Mouse (Mus musculus): Measurements from ENCODE around the gene Ramp2. TPM values are rescaled to one million over a fixed set of nuclear protein-coding genes. Genes with fewer than 3 reads are reported as not detected.
A peak's percentile ranks its signal among the peaks of the same experiment; 100 is the strongest.

The Ramp2 gene
- polyA plus RNA-seq, 1 experiment from 2014 or later, result 139 TPM

DNA sequence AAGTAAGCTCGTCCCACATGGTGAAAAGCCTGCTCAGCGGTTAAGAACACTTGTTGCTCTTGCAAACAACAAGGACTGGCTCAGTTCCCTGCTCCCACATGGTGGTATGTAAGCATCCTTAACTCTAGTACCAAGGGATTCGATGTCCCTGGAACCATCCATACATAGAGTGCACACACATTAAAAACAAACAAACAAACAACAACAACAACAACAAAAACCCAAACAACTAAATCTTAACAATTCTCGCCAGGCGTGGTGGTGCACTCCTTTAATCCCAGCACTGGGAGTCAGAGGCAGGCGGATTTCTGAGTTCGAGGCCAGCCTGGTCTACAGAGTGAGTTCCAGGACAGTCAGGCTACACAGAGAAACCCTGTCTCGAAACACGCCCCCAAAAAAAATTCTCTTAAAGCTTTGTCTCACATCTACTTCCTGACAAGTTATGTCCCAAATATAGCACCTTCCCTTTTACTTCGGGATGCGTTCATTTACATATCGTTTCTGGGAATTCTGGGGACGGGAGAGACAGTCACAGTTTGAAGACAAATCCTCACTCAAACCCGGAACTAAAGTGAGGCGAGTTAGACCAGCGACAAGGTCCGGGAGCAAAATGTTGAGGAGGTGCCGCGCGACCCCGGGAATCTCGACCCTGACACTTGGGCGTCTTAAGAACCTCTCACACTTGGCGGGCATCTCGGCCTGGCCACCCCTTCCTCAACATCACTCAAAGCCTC is 20.3 kb upstream of the Ramp2 start:
- WGBS, result 15% methylated on average over 25 of the region's 25 CpGs
- peak overlapping the region; percentile 69 for H3K9ac ChIP-seq
- no peaks in the 10 kb centered on the region for H3K27me3 ChIP-seq
- ATAC-seq (ENCODE audit: insufficient number of reproducible peaks, low FRiP score, low TSS enrichment, low read depth), result no peak
- no peaks in the 10 kb centered on the region for H3K9me3 ChIP-seq (replicated peaks)
- peak overlapping the region; percentile 74 for H3K27ac ChIP-seq (replicated peaks)
- peaks cover 21% of the 10 kb centered on the region for H3K4me1 ChIP-seq
- no peaks in the 10 kb centered on the region for H3K36me3 ChIP-seq
- H3K4me2 ChIP-seq (replicated peaks), result peak overlapping the region; percentile 79
- H3K4me3 ChIP-seq (replicated peaks), result peak overlapping the region; percentile 81

DNA sequence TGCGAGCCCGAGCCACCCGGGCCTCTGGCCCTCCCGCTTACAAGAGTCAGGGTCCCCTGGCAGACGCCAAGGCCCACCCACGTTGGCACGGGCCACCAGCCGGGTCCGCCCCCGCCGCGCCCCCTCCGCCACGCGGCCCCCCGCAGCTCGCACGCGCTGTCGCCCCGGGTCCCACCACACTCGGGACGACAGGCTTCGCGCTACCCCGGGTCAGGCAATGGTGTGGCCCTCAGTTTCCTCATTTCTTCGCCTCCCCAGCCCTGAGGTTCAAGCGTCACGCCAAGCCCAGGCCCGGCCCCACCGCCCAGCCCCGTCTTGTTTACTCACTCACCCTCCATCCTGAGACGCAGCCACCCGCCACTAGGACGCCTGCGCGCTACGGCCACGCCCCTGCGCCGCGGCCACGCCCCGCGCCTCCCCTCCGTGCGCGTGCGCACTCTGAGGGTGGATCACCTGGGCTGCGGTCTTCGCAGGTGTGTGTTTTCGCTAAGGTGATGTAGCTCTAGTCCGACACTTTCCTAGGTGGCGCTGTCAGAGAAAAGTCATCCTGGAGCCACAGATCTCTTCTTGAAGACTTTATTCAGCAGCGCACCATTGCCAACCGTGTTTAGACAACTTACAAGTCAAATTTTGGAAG is 19.6 kb upstream of the Ramp2 start, which contains the start of gene Ezh1:
Gene Ezh1, minus strand, starts transcription at position 399 of the 637 bp plus-strand sequence.
- peak; percentile 91 for ATAC-seq (ENCODE audit: insufficient number of reproducible peaks, low FRiP score, low TSS enrichment, low read depth)
- no peaks in the 10 kb centered on the region for H3K27me3 ChIP-seq
- peak within 1 kb of the TSS; percentile 81 for H3K4me3 ChIP-seq (replicated peaks)
- peak within 1 kb of the TSS; percentile 79 for H3K4me2 ChIP-seq (replicated peaks)
- H3K27ac ChIP-seq (replicated peaks), result peak within 1 kb of the TSS; percentile 74
- no peaks in the 10 kb centered on the region for H3K9me3 ChIP-seq (replicated peaks)
- peak within 1 kb of the TSS; percentile 69 for H3K9ac ChIP-seq
- WGBS, result 1% methylated on average over 56 of the region's 56 CpGs
- H3K4me1 ChIP-seq, result peaks cover 28% of the 10 kb centered on the region
- no peaks in the 10 kb centered on the region for H3K36me3 ChIP-seq

DNA sequence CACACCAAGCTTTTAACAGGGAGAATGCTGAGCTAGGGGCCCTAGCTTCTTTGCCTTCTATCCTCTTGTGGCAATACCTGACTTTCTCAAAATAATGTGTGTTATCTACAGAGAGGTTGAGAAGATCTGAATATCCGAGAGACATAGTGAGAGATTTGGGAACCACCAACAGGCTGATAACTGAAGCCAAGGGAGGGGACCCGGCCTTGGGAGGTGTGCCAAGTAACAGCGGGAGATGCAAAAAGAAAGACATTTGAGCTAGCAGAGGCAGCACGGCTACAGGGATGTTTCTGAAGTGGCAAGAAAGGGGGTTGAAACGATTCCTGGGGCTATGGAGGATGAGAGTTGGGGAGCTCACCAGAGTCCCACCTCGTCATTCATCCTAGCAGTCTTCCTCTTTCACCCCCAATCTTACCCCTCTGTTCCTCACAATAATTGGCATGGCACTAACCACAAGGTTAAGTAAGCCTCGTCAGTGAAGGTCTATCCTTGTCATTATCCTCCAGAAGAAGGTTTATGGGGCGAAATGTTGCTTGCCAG is 16.4 kb upstream of the Ramp2 start:
- Histone ChIP-seq H3K27me3 (no peaks in the 10 kb centered on the region), H3K4me2 (replicated peaks) (peak overlapping the region; percentile 38; the same call in 1 of the 2 replicates), H3K4me3 (replicated peaks) (no peak overlapping the region), H3K9ac (no peak overlapping the region), H3K4me1 (peaks cover 41% of the 10 kb centered on the region), H3K36me3 (no peaks in the 10 kb centered on the region), H3K27ac (replicated peaks) (peak overlapping the region; percentile 92), H3K9me3 (replicated peaks) (no peaks in the 10 kb centered on the region)
- ATAC-seq (ENCODE audit: insufficient number of reproducible peaks, low FRiP score, low TSS enrichment, low read depth), result no peak
- WGBS, result 22% methylated on average over 8 of the region's 8 CpGs

DNA sequence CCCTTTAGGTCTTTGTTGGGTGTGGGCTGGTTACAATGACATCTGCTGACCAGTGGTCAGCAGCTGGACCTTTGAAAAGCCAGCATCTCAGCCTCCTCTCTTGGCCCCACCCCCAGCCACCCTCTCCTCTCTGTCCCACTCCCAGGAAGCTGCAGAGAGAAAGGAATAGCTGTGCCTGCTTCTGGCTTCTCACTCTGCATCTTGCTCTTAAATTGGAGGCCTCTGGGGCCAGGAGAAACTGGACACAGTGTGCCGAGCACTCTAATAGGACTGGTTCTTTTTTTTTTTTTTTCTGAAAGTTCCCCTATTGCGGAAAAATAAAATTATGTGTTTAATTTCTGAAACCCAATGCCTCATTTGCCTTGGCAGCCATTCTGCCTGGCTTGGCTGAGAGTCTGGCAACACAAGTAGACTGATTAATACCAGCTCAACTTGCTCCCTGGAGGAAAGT is 15.7 kb upstream of the Ramp2 start:
- H3K4me2 ChIP-seq (replicated peaks), result peak overlapping the region; percentile 38; the same call in 1 of the 2 replicates
- no peak overlapping the region for H3K9ac ChIP-seq
- WGBS, result 15% methylated on average over 2 of the region's 2 CpGs
- H3K27ac ChIP-seq (replicated peaks), result peak overlapping the region; percentile 92
- no peaks in the 10 kb centered on the region for H3K36me3 ChIP-seq
- ATAC-seq (ENCODE audit: insufficient number of reproducible peaks, low FRiP score, low TSS enrichment, low read depth), result no peak
- no peak overlapping the region for H3K4me3 ChIP-seq (replicated peaks)
- H3K9me3 ChIP-seq (replicated peaks), result no peaks in the 10 kb centered on the region
- H3K27me3 ChIP-seq, result no peaks in the 10 kb centered on the region
- peaks cover 40% of the 10 kb centered on the region for H3K4me1 ChIP-seq

DNA sequence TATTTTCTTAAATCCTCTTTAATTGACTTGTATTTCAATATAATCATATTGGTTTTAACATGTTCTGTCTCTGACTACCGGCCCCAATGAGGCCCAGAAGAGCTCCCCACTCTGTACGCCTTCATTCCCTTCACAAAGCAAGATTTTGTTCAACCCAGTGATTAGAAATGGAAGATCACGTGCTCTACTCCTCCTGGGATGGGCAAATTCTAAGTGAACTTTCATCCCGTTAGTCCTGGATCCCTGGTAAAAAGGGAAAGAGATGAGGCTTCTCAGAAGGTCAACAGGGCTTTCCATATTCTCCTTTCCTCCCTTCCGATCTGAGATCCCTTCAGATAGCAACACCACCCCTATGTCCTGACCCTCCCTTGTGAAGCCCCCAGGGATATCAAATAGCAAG is 15.3 kb upstream of the Ramp2 start:
- H3K27ac ChIP-seq (replicated peaks), result peak overlapping the region; percentile 92
- no peak overlapping the region for H3K9ac ChIP-seq
- WGBS, result 10% methylated on average over 5 of the region's 5 CpGs
- no peaks in the 10 kb centered on the region for H3K27me3 ChIP-seq
- ATAC-seq (ENCODE audit: insufficient number of reproducible peaks, low FRiP score, low TSS enrichment, low read depth), result 0 out of 2 replicates have a peak, but pooled peaks have one; percentile 5
- H3K4me2 ChIP-seq (replicated peaks), result peak overlapping the region; percentile 38
- H3K36me3 ChIP-seq, result no peaks in the 10 kb centered on the region
- no peaks in the 10 kb centered on the region for H3K9me3 ChIP-seq (replicated peaks)
- no peak overlapping the region for H3K4me3 ChIP-seq (replicated peaks)
- peaks cover 36% of the 10 kb centered on the region for H3K4me1 ChIP-seq

GRCm38 (mm10) chr11:101230991-101231871 is 14.6 kb upstream of the Ramp2 start:
- Histone ChIP-seq H3K27ac (replicated peaks) (peak overlapping the region; percentile 92), H3K4me2 (replicated peaks) (peak overlapping the region; percentile 38), H3K4me3 (replicated peaks) (peak overlapping the region; percentile 18), H3K9ac (0 out of 2 replicates have a peak overlapping the region, but pooled peaks have one; percentile 1), H3K4me1 (peaks cover 36% of the 10 kb centered on the region), H3K27me3 (no peaks in the 10 kb centered on the region), H3K9me3 (replicated peaks) (no peaks in the 10 kb centered on the region), H3K36me3 (no peaks in the 10 kb centered on the region)
- WGBS, result 10% methylated on average over 18 of the region's 18 CpGs
- no peak; the same call in 1 of the 2 replicates for ATAC-seq (ENCODE audit: insufficient number of reproducible peaks, low FRiP score, low TSS enrichment, low read depth)

GRCm38 (mm10) chr11:101232010-101232839 is 13.6 kb upstream of the Ramp2 start:
- Histone ChIP-seq H3K27ac (replicated peaks) (peak overlapping the region; percentile 92), H3K4me1 (peaks cover 40% of the 10 kb centered on the region), H3K9me3 (replicated peaks) (no peaks in the 10 kb centered on the region), H3K36me3 (no peaks in the 10 kb centered on the region), H3K9ac (0 out of 2 replicates have a peak overlapping the region, but pooled peaks have one; percentile 1), H3K4me2 (replicated peaks) (peak overlapping the region; percentile 38), H3K27me3 (no peaks in the 10 kb centered on the region), H3K4me3 (replicated peaks) (peak overlapping the region; percentile 18)
- 0 out of 2 replicates have a peak, but pooled peaks have one; percentile 52 for ATAC-seq (ENCODE audit: insufficient number of reproducible peaks, low FRiP score, low TSS enrichment, low read depth)
- WGBS, result 51% methylated on average over 6 of the region's 6 CpGs

DNA sequence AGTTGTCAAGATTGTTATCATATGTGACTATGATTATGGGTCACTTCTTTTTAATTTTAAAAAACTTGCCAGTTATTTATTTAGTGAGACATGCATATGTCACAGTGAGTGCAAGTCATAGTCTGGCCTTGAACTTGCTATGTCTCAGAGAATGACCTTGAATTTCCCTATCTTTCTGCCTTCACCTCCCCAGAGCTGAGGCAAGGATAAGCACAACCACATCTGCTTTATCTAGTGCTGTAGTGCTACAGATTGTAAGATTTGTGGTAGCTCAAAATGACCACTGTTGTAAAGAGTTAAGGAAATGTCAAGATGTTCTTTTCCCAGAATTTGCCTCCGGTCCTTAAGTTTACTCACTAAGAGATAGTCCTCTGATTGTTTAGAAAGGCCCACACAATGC is 12.6 kb upstream of the Ramp2 start:
- Histone ChIP-seq H3K27me3 (no peaks in the 10 kb centered on the region), H3K9me3 (replicated peaks) (no peaks in the 10 kb centered on the region), H3K4me1 (peaks cover 50% of the 10 kb centered on the region), H3K9ac (no peak overlapping the region), H3K4me3 (replicated peaks) (no peak overlapping the region), H3K27ac (replicated peaks) (no peak overlapping the region), H3K4me2 (replicated peaks) (no peak overlapping the region), H3K36me3 (no peaks in the 10 kb centered on the region)
- no peak for ATAC-seq (ENCODE audit: insufficient number of reproducible peaks, low FRiP score, low TSS enrichment, low read depth)
- 95% methylated on average over 1 of the region's 1 CpGs for WGBS

GRCm38 (mm10) chr11:101234124-101234523 is 11.7 kb upstream of the Ramp2 start:
- no peak overlapping the region for H3K9ac ChIP-seq
- no peak overlapping the region for H3K4me2 ChIP-seq (replicated peaks)
- H3K36me3 ChIP-seq, result no peaks in the 10 kb centered on the region
- no peaks in the 10 kb centered on the region for H3K9me3 ChIP-seq (replicated peaks)
- no peak overlapping the region for H3K27ac ChIP-seq (replicated peaks)
- ATAC-seq (ENCODE audit: insufficient number of reproducible peaks, low FRiP score, low TSS enrichment, low read depth), result no peak
- peaks cover 49% of the 10 kb centered on the region for H3K4me1 ChIP-seq
- H3K27me3 ChIP-seq, result no peaks in the 10 kb centered on the region
- no peak overlapping the region for H3K4me3 ChIP-seq (replicated peaks)

- ATAC-seq (ENCODE audit: insufficient number of reproducible peaks, low FRiP score, low TSS enrichment, low read depth), result no peak
- Histone ChIP-seq H3K9ac (no peak overlapping the region), H3K4me1 (peaks cover 36% of the 10 kb centered on the region), H3K4me2 (replicated peaks) (no peak overlapping the region), H3K9me3 (replicated peaks) (no peaks in the 10 kb centered on the region), H3K4me3 (replicated peaks) (no peak overlapping the region), H3K27me3 (no peaks in the 10 kb centered on the region), H3K36me3 (no peaks in the 10 kb centered on the region), H3K27ac (replicated peaks) (no peak overlapping the region)
Measured at GRCm38 (mm10) chr11:101235429-101235828, 10.4 kb upstream of the Ramp2 start.

Measured in embryonic facial prominence, embryonic 15.5 days (tissue).